Mouse (Mus musculus) G1E (cell line): ENCODE measurements around the gene Grin2b.

Experiments
- CTCF ChIP-seq: IDR thresholded peaks from 2 replicates; pipeline ENCODE4 v1.5.1; 2012; ENCODE audit warnings: low read depth, low read length, inconsistent platforms, mixed read lengths
- GATA2 ChIP-seq: IDR thresholded peaks from 2 replicates; pipeline ENCODE4 v1.6.1; 2012; ENCODE audit warnings: low read depth, low read length, inconsistent platforms, borderline replicate concordance
- TAL1 ChIP-seq: conservative IDR thresholded peaks from 2 replicates; pipeline ENCODE4 v1.6.1; 2012; ENCODE audit warnings: low read depth, low read length, inconsistent platforms, mixed read lengths

- TF ChIP-seq CTCF (no peak), GATA2 (no peak), TAL1 (no peak)
These were observed 373.4 kb downstream of the Grin2b start for GRCm38 (mm10) chr6:135799949-135800348.
